Mouse (Mus musculus): ENCODE measurements around the gene Ndufv3.
"Not testable (repeated sequence)": the region's sequence is repeated elsewhere in the genome, so short reads cannot be mapped to it uniquely, and the experiment has no call there.

The Ndufv3 gene

DNA sequence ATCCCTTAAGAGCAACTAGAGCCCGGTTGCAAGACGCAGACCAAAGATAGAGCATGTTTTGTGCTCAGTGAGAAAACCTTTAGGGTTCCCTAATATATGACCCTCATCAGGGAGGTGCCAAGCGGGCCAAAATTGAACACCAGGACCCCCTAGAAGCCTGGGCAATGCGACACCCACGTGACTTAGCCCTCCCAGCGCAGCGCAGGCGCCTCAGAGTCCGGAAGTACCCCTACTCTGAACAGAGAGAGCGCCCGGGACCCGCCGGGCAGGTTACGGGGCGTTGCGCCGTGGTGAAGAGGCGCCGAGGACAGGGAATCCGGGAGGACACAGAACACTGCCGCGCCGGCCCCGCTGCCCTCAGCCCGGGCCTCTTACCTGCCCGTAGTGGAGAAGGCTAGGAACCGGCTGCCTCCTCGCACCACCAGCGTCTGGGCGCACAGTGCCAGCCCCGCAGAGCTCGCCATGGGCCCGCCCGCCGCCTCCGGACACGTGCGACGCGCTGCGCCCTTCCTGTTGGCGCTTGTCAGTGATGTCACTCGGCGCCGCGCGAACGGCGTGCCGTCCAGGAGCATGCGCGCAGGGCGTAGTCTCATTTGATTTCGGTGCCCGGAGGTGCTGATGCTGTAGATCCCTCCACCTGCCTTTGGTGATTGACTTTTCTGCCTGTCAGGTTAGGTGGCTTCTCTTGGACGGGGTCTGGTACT, 8.0 kb upstream of the Ndufv3 start:
- DNase-seq (ENCODE audit: low read depth, low spot score): peak; percentile 94

DNA sequence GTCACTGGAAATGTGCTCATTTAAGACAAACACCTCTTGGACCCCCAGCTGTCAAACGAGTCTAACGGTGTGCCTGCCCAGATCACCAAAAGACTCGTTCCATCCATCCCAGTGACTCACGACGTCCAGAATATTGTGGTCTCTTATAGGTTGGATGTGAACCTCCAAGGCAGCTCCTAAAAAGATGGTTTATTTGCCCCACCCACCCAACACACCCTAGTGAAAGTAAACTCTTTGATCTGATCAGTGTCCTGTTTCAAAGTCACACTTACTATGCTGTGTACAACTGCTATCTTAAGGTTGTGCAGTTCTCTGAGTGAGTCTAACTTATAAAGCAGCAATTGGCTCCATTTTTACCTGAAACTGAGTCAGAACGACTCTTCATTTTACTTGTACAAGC, 7.3 kb upstream of the Ndufv3 start:
- DNase-seq (ENCODE audit: low read depth, low spot score): no peak

GRCm38 (mm10) chr17:31514696-31515095, 5.2 kb upstream of the Ndufv3 start:
- DNase-seq (ENCODE audit: low read depth, low spot score): no peak

DNA sequence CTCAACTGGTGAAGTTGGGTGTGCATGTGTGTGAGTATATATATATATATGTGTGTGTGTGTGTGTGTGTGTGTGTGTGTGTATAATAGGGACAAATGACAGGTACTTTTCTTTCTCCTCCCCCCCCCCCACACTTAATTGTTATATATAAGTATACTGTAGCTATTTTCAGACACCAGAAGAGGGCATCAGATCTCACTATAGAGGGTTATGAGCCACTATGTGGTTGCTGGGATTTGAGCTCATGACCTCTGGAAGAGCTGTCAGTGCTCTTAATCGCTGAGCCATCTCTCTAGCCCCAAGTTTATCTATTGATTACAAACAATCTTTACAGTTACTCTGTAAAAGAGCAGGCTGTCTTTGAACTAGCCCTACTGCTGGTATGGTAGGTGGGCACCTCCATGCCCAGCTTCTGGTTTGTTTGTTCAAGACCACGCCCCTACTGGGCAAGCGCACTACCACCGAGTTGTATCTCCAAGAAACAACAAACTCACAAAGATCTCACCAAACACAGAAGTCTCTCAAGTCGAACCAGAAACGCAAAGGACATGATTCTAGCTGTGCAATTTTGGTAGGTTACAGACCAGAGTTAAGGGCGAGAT, 470 bp upstream of the Ndufv3 start:
- no peak for DNase-seq (ENCODE audit: low read depth, low spot score)

DNA sequence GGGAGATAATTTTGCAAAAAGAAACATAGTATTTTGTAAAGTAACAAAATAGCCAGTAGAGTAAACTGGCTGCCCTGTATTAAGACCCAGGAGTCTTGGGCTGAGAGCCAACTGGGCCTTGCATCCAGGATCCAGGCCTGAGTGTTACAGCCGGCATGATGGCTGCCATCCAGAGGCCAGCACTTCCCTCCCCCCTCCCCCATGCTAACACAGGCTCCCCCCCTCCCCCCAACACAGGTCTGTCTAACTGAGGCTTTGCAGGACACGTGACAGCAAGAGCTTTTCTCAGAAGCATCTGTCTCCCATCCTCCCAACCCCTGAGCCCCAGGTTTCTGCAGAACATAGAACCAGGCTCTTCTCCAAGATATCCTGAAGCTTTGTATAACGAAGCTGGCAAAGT, 980 bp downstream of the Ndufv3 start:
- peak; percentile 64 for DNase-seq (ENCODE audit: low read depth, low spot score)

- DNase-seq (ENCODE audit: low read depth, low spot score): no peak
Observed at GRCm38 (mm10) chr17:31521948-31522347, 2.0 kb downstream of the Ndufv3 start.

GRCm38 (mm10) chr17:31525114-31525513, 5.2 kb downstream of the Ndufv3 start:
- DNase-seq (ENCODE audit: low read depth, low spot score): no peak

GRCm38 (mm10) chr17:31525816-31526215, 5.9 kb downstream of the Ndufv3 start:
- DNase-seq (ENCODE audit: low read depth, low spot score): no peak

- DNase-seq (ENCODE audit: low read depth, low spot score): peak; percentile 87
Observed at GRCm38 (mm10) chr17:31529314-31529713, 9.4 kb downstream of the Ndufv3 start.

DNA sequence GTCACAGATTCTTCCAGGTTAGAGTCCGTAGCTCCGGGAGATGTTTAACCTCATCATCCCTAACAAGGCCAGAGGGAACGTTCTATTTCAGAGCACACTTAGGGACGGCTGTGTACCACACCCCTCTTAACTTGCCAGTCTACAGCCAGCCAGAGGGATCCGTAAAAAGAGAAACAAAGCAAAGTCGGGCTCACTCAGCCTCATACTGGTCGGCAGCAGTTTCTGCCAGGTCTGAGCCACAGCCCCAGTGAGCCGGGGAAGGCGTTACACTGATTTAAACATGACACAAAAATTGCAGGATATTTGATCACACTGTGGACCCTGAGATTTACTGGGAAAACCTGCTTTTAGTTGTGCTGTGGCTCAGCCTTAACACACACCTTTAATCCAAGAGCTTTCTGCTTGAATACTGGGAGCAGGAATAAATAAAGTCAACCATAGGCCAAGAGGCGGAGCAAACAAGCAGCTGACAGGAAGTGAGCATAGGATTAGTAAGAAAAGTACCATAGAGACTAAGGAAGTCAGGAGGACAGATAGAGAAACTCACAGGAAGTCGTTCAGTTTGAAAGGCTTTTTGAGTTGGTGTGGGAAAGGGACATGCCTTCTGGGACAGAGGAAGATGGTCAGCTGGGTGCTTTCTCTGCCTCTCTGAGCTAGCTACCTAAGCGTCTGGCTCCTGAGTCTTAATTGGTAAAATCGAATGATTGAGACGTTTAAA, 11.7 kb downstream of the Ndufv3 start:
- DNase-seq (ENCODE audit: low read depth, low spot score): no peak

- not testable (repeated sequence) for DNase-seq (ENCODE audit: low read depth, low spot score)
Observed at GRCm38 (mm10) chr17:31532331-31532730, 12.4 kb downstream of the Ndufv3 start.

DNA sequence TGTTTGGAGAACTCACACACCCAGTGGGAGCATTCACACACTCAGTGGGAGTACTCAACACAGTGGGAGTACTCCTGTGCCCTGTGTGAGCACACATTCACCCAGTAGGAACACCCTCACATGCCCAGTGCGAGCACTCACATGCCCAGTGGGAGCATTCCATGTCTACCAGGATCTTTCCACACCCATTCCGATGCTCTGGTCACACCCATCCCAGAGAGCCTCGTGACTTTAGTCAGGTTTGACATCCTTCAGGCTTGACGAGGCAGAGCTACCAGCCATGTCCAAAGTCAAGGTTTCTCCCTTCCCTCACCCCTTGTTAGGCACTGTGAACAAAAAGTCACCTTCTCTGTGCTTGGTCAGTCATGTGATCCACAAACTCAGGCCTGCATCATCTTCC, 15.4 kb downstream of the Ndufv3 start:
- peak; percentile 26 for DNase-seq (ENCODE audit: low read depth, low spot score)

DNA sequence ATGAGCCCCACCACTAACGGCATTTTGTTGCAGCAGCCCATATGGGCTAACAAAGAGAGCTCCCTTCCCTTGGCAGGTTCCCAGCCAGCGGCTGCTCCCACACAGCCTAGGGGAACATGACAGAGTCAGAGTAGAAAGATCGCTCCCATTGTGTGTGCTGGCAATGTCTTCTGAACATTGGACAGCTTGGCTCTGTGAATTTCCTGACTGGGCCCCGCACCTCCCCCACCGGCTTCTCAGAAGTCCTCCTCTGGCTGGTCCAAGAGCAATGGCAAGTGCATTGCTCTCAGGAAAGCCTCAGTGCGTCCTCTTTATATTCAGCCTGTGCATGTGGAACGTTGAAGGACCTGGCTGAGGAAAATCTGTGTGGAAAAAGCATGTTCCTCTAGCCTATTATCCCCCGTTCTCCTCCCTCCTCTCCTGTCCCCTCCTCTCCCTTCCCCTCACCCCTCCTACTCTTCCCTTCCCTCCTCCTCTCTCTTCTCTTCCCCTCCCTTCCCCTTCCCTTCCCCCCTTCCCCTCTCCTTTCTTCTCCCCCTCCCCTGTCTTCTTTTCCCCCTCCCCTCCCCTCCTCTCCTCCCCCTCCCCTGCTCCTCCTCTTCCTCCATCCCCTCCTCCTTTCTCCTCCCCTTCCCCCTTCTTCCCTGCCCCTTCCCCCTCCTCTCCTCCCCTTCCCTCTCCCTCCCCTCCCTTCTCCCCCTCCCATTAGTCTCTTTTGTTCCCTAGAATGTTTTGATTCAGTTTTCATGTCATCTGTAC, 16.1 kb downstream of the Ndufv3 start:
- DNase-seq (ENCODE audit: low read depth, low spot score): no peak

DNA sequence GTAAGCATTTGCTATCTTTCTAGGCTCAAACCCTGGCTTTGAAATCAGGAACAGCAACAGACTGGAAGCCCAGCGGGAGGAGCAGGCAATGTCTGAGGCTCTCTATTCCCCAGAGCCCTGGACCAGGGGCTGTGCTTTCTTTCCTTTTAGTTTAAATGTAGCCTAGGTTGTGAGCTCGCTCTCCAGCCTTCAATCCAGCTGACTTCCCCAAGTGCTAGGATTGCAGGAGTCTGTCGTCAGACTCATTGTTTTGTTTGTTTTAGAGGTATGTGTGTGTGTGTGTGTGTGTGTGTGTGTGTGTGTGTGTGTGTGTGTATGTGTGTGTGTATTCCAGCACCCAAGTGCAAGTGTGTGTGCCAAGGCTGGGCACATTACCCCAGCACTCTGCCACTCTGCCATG, 20.2 kb downstream of the Ndufv3 start:
- no peak for DNase-seq (ENCODE audit: low read depth, low spot score)

DNA sequence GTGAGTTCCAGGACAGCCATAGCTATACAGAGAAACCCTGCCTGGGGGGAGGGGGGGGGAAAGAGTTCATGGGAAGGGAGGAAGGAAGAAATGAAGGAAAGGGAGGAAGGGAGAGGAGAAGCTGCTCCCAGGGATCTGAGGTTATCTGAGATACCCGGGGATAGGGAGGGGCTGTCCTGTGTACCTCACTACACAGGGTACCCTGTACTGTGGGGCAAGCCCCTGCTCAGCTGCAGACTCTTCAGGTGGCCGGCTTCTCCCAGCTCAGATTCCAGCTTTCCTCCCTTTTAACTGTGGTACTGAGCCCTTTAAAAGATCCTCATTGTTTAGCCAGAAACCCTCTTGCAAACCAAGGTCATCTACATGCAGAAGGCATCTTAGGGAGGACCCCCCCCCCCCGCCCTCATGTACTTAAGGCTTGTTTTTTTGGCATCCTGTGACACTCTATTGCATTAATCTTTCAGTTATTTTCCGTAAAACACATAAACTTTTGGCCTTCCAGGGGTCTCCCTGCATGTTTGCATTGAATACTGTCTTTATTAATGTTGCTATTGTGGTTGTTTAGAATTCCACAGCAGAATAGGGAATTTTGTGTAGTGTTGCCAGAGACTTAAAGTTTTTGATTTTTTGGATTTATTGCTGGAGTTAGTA, 21.0 kb downstream of the Ndufv3 start:
- no peak for DNase-seq (ENCODE audit: low read depth, low spot score)

- DNase-seq (ENCODE audit: low read depth, low spot score): no peak
Observed at GRCm38 (mm10) chr17:31541460-31541831, 21.5 kb downstream of the Ndufv3 start.

- no peak for DNase-seq (ENCODE audit: low read depth, low spot score)
Observed at GRCm38 (mm10) chr17:31543574-31543973, 23.7 kb downstream of the Ndufv3 start.

DNA sequence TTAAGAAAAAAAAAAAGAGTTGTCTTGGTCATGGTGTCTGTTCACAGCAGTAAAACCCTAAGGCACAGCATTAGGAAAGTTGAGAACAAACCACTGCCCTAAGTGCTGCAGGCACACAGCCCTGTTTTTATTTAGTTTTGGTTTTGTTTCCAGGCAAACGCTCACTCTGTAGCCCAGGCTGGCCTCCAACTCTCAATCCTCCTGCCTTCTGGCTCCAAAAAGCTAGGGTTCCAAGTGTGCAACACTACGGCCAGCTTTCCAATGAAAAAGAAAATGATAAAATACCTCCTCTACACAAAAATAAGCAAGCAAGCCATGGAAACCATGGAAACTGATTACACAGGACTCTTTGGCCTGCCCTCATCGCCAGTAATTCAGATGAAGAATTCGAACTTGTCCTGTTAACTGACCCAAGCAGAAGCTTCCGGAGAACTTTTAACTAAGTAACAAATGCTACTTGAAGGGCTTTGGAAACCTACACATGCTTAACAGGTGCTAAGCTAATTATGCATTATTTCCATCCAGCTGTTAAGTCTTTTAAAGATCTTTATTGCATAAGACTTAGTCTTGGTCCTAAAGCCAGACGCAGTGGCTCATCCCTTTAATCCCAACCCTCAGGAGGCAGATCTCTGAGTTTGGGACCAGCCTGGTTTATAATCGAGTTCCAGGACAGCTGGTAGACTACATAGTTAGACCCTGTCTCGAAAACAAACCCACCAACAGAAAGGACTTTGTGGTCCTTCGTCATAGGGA, 26.7 kb downstream of the Ndufv3 start:
- no peak for DNase-seq (ENCODE audit: low read depth, low spot score)

DNA sequence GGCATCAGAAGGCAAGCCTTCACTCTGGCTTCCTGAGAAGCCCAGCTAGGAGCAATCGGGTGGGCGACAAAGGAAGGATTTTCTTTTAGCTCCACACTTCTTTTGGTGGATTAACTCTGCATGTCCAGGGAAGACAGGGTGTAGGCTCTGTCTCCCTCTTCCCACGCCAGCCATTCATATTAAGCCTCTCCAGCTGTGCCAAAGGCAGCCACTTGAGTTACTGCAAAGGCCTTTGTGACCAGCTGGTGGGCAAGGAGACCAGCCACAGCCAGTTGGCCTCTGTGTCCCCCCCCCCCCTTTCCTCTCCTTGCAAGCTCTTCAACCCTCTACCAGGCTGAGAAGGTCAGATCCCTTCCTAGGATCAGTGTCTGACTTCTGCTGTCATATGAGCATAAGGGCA, 28.1 kb downstream of the Ndufv3 start:
- no peak for DNase-seq (ENCODE audit: low read depth, low spot score)

- no peak for DNase-seq (ENCODE audit: low read depth, low spot score)
Observed at GRCm38 (mm10) chr17:31549389-31549788, 29.5 kb downstream of the Ndufv3 start.

DNA sequence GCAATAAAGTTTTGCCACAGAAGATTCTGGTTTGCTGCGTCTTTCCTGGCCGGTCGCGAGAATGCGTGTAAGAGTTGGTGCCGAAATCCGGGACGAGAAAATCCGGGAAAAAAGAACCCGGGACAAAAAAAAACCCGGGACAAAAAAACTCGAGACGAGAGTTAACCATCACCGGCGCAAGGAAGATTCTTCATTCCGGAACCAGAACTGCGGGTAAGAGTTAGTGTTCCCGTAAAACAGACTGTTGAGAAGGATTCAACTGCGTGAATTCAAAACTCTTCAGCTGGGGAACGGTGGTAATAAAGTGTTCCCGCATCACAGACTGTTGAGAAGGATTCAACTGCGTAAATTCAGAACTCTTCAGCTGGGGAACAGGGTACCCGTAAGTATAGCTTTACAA, 32.7 kb downstream of the Ndufv3 start:
- not testable (repeated sequence) for DNase-seq (ENCODE audit: low read depth, low spot score)

All from A20 (cell line).